In genomic region chr17:35771656-35772405, GRCm38 (mm10) we compare ENCODE assay signal across 11 mouse cellular contexts. TPM values are rescaled to one million over a fixed set of nuclear protein-coding genes. Genes with fewer than 3 reads are reported as not detected.
DNase-seq lines count a peak whose midpoint lies in the region; ATAC-seq and TF ChIP-seq lines count a peak whose summit lies in the region.
"Had no signal": no experiment of that assay in that cellular context is flagged by ENCODE, and none has a peak within 500 bp of the region (broad histone marks: within the 10 kb centered on the region; RNA-seq: fewer than 3 reads in every experiment).

No protein-coding gene starts in this region.

- no peak for TF ChIP-seq EP300 in lung, postnatal 0 days (IDR thresholded peaks at IDR 0.05)
- no peak for TF ChIP-seq EP300 in stomach, postnatal 0 days (optimal IDR thresholded peaks at IDR 0.05)

- DNase-seq in heart, adult 11 months = peak; percentile 90
- DNase-seq in lung, postnatal 0 days (ENCODE audit: low spot score) = peak; percentile 75
- DNase-seq in lung, postnatal 14 days = no peak
- DNase-seq in cerebellum, adult 9-11 months = peak; percentile 52
- peak; percentile 44 for DNase-seq in stomach, postnatal 0 days (ENCODE audit: low spot score)
- DNase-seq: layer of hippocampus, adult 9-11 months had no signal

- H3K4me3 ChIP-seq in heart, embryonic 11.5 days (ENCODE audit: low read depth, low read length) = no peak overlapping the region
- no peak overlapping the region for H3K4me3 ChIP-seq in lung, postnatal 0 days (ENCODE audit: low read depth, low read length)
- H3K4me3 ChIP-seq in stomach, postnatal 0 days (ENCODE audit: low read depth, low read length) = no peak overlapping the region
- H3K4me3 ChIP-seq in midbrain, embryonic 16.5 days (ENCODE audit: low read depth, low read length) = no peak overlapping the region

- ATAC-seq in heart, embryonic 11.5 days (replicated peaks; ENCODE audit: insufficient number of reproducible peaks, low FRiP score, low TSS enrichment) = no peak
- peak; percentile 70 for ATAC-seq in lung, postnatal 0 days
- ATAC-seq in stomach, postnatal 0 days (ENCODE audit: low FRiP score, low TSS enrichment) = peak; percentile 17; the same call in 1 of the 2 replicates
- ATAC-seq in megakaryocyte progenitor cell, adult 5-6 weeks (replicated peaks; ENCODE audit: poor library complexity) = no peak
- no peak for ATAC-seq in midbrain, embryonic 16.5 days
- ATAC-seq: inflammation-experienced regulatory T-cells, adult 6 months had no signal

- TF ChIP-seq CTCF in lung, postnatal 0 days (IDR thresholded peaks at IDR 0.05) = no peak
- TF ChIP-seq CTCF in stomach, postnatal 0 days (IDR thresholded peaks at IDR 0.05; ENCODE audit: low read depth) = no peak

- H3K4me2 ChIP-seq in heart, embryonic 11.5 days = no peak overlapping the region
- H3K4me2 ChIP-seq in lung, postnatal 0 days (replicated peaks; ENCODE audit: low read depth, low read length) = no peak overlapping the region
- no peak overlapping the region for H3K4me2 ChIP-seq in stomach, postnatal 0 days (replicated peaks; ENCODE audit: low read depth)
- no peak overlapping the region for H3K4me2 ChIP-seq in midbrain, embryonic 16.5 days (ENCODE audit: low read length)

- peaks cover 4% of the 10 kb centered on the region; the same call in 1 of the 2 replicates for H3K4me1 ChIP-seq in heart, embryonic 11.5 days (ENCODE audit: control insufficient read depth, insufficient read depth, low read length)
- no peaks in the 10 kb centered on the region for H3K4me1 ChIP-seq in lung, postnatal 0 days (ENCODE audit: insufficient read depth, low read depth, low read length)
- 0 out of 2 replicates have a peak, but pooled peaks cover 2% of the 10 kb centered on the region for H3K4me1 ChIP-seq in stomach, postnatal 0 days (replicated peaks; ENCODE audit: control insufficient read depth, insufficient read depth)
- H3K4me1 ChIP-seq in midbrain, embryonic 16.5 days (ENCODE audit: control insufficient read depth, insufficient read depth, low read length) = no peaks in the 10 kb centered on the region

- H3K9ac ChIP-seq in heart, embryonic 11.5 days (ENCODE audit: low read depth, low read length) = no peak overlapping the region
- no peak overlapping the region for H3K9ac ChIP-seq in lung, postnatal 0 days (replicated peaks; ENCODE audit: low read depth)
- H3K9ac ChIP-seq in stomach, postnatal 0 days (ENCODE audit: low read length) = no peak overlapping the region
- H3K9ac ChIP-seq in midbrain, embryonic 16.5 days (ENCODE audit: low read depth, low read length) = no peak overlapping the region
- H3K9ac ChIP-seq: liver, embryonic 14.5 days had no signal

- H3K36me3 ChIP-seq in heart, embryonic 11.5 days (ENCODE audit: control insufficient read depth, insufficient read depth, low read length) = no peaks in the 10 kb centered on the region
- no peaks in the 10 kb centered on the region for H3K36me3 ChIP-seq in lung, postnatal 0 days (ENCODE audit: insufficient read depth, low read length)
- no peaks in the 10 kb centered on the region for H3K36me3 ChIP-seq in stomach, postnatal 0 days (ENCODE audit: control insufficient read depth, insufficient read depth, low read length)
- no peaks in the 10 kb centered on the region for H3K36me3 ChIP-seq in midbrain, embryonic 16.5 days (ENCODE audit: control insufficient read depth, insufficient read depth, low read length)

- no peaks in the 10 kb centered on the region for H3K9me3 ChIP-seq in heart, embryonic 11.5 days (replicated peaks; ENCODE audit: control insufficient read depth, low read length)
- H3K9me3 ChIP-seq in lung, postnatal 0 days (ENCODE audit: low read length) = no peaks in the 10 kb centered on the region
- no peaks in the 10 kb centered on the region for H3K9me3 ChIP-seq in stomach, postnatal 0 days (ENCODE audit: control insufficient read depth, low read length)
- no peaks in the 10 kb centered on the region for H3K9me3 ChIP-seq in midbrain, embryonic 16.5 days (replicated peaks; ENCODE audit: control insufficient read depth, low read length, poor library complexity, severe bottlenecking)

- no peaks in the 10 kb centered on the region for H3K27me3 ChIP-seq in heart, embryonic 11.5 days (ENCODE audit: control insufficient read depth, insufficient read depth, low read length)
- H3K27me3 ChIP-seq in lung, postnatal 0 days (replicated peaks; ENCODE audit: insufficient read depth, low read length) = no peaks in the 10 kb centered on the region
- H3K27me3 ChIP-seq in stomach, postnatal 0 days (ENCODE audit: control insufficient read depth, insufficient read depth, low read length) = no peaks in the 10 kb centered on the region
- H3K27me3 ChIP-seq in midbrain, embryonic 16.5 days (ENCODE audit: control insufficient read depth, insufficient read depth, low read depth, low read length) = no peaks in the 10 kb centered on the region

- H3K27ac ChIP-seq in heart, embryonic 11.5 days (ENCODE audit: low read depth, low read length) = no peak overlapping the region
- peak overlapping the region; percentile 78 for H3K27ac ChIP-seq in lung, postnatal 0 days (ENCODE audit: low read length)
- H3K27ac ChIP-seq in stomach, postnatal 0 days (replicated peaks) = peak overlapping the region; percentile 78
- H3K27ac ChIP-seq in midbrain, embryonic 16.5 days (ENCODE audit: low read length) = no peak overlapping the region
- H3K27ac ChIP-seq: liver, embryonic 14.5 days had no signal

- 77% methylated on average over 15 of the region's 15 CpGs for WGBS in heart, embryonic 11.5 days (ENCODE audit: insufficient replicate concordance)
- 55% methylated on average over 15 of the region's 15 CpGs for WGBS in lung, postnatal 0 days
- WGBS in stomach, postnatal 0 days = 52% methylated on average over 15 of the region's 15 CpGs
- 82% methylated on average over 15 of the region's 15 CpGs for WGBS in midbrain, embryonic 16.5 days

RNA-seq across cellular contexts. Expression of gene Ier3, which starts 49.7 kb away (rescaled TPM):
- polyA plus RNA-seq in heart, embryonic 11.5 days (2014; fragmentation: Nextera tagmentation; extraction: Ambion mirVana) = 13.2 and 17.0 TPM in 2 replicates
- polyA plus RNA-seq in lung, postnatal 0 days (2015; fragmentation: Nextera tagmentation; extraction: Ambion mirVana) = 205 and 234 TPM in 2 replicates
- 74.8 and 79.5 TPM in 2 replicates for polyA plus RNA-seq in stomach, postnatal 0 days (2015; fragmentation: Nextera tagmentation; extraction: Ambion mirVana)
- 28.1 and 41.7 TPM in 2 replicates for total RNA-seq in megakaryocyte progenitor cell, adult 5-6 weeks (2015)
- total RNA-seq in megakaryocyte progenitor cell, adult 5-6 weeks (2017) = 24.6 and 33.1 TPM in 2 replicates
- 8.9 and 10.5 TPM in 2 replicates for polyA plus RNA-seq in midbrain, embryonic 16.5 days (2015; fragmentation: Nextera tagmentation; extraction: Ambion mirVana)

RNA-seq across cellular contexts. Expression of gene Flot1, which starts 51.2 kb away (rescaled TPM):
- 71.3 and 74.0 TPM in 2 replicates for polyA plus RNA-seq in heart, embryonic 11.5 days (2014; fragmentation: Nextera tagmentation; extraction: Ambion mirVana)
- 106 and 117 TPM in 2 replicates for polyA plus RNA-seq in lung, postnatal 0 days (2015; fragmentation: Nextera tagmentation; extraction: Ambion mirVana)
- 41.0 and 43.5 TPM in 2 replicates for polyA plus RNA-seq in stomach, postnatal 0 days (2015; fragmentation: Nextera tagmentation; extraction: Ambion mirVana)
- 52.9 and 58.3 TPM in 2 replicates for total RNA-seq in megakaryocyte progenitor cell, adult 5-6 weeks (2015)
- 65.1 and 74.4 TPM in 2 replicates for total RNA-seq in megakaryocyte progenitor cell, adult 5-6 weeks (2017)
- 102 and 104 TPM in 2 replicates for polyA plus RNA-seq in midbrain, embryonic 16.5 days (2015; fragmentation: Nextera tagmentation; extraction: Ambion mirVana)

Comparison
In these comparisons a context has a peak if more than half of its experiments do, and no peak if none do; other contexts are left out.
1. ATAC-seq: peak in lung, postnatal 0 days (single experiment) and stomach, postnatal 0 days (single experiment); none in heart, embryonic 11.5 days (single experiment), megakaryocyte progenitor cell, adult 5-6 weeks (single experiment) and midbrain, embryonic 16.5 days (single experiment).
2. H3K27ac ChIP-seq: peak in lung, postnatal 0 days (single experiment) and stomach, postnatal 0 days (single experiment); none in heart, embryonic 11.5 days (single experiment) and midbrain, embryonic 16.5 days (single experiment).